Mouse (Mus musculus): ENCODE data around the gene Slc16a11.

DNA sequence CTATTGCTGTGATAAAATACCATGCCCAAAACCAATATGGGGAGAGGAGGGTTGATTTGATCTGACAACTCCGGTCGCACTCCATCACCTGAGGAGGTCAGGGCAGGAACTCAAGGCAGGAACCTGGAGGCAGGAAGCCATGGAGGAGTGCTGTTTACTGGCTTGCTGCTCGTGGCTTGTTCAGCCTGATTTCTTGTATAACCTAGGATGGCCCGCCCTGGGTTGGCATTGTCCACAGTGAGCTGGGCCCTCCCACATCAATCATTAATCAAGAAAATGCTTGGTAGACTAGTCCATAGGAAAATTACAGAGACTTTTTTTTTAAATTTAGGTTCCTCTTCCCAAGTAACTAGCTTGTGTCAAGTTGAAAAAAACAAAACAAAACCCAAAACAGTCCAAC, 38.1 kb upstream of the Slc16a11 start:
- TF ChIP-seq CTCF (conservative IDR thresholded peaks at IDR 0.05; ENCODE audit: low read length) (no peak), NANOG (IDR thresholded peaks at IDR 0.05; ENCODE audit: borderline replicate concordance, low read length) (no peak)
